Mouse (Mus musculus) forebrain, embryonic 10.5 days (tissue): ENCODE results near the gene Eif3m. TPM values are rescaled to one million over a fixed set of nuclear protein-coding genes. Genes with fewer than 3 reads are reported as not detected.
"Not testable (repeated sequence)": the region's sequence is repeated elsewhere in the genome, so short reads cannot be mapped to it uniquely, and the experiment has no call there.

Experiments
- DNase-seq: peaks from one replicate; pipeline ENCODE4 v3.0.0-alpha.2; 2017; ENCODE audit warnings: low spot score; ENCODE audit errors: extremely low spot score
- H3K27ac ChIP-seq: fragments of 300-500 bp; sonication (generic); 2 replicates; pipeline ENCODE4 v1.5.1; 2016; ENCODE audit warnings: mild to moderate bottlenecking
- H3K27me3 ChIP-seq: fragments of 300-500 bp; sonication (generic); 2 replicates; pipeline ENCODE4 v1.6.1; 2016; ENCODE audit warnings: mild to moderate bottlenecking; ENCODE audit not compliant: poor library complexity, severe bottlenecking
- H3K36me3 ChIP-seq: fragments of 300-500 bp; sonication (generic); replicated peaks from 2 replicates; pipeline ENCODE4 v1.6.1; 2016; ENCODE audit warnings: mild to moderate bottlenecking, moderate library complexity
- H3K4me1 ChIP-seq: fragments of 300-500 bp; sonication (generic); 2 replicates; pipeline ENCODE4 v1.6.1; 2016
- H3K4me3 ChIP-seq: fragments of 300-500 bp; sonication (generic); 2 replicates; pipeline ENCODE4 v1.5.1; 2016; ENCODE audit warnings: mild to moderate bottlenecking, moderate library complexity
- H3K9me3 ChIP-seq: fragments of 300-500 bp; sonication (generic); 2 replicates; pipeline ENCODE4 v1.6.1; 2016; ENCODE audit warnings: mild to moderate bottlenecking, moderate library complexity
- WGBS: fragments of 180-500 bp; shearing (Covaris S2); methylation state at CpG from one replicate; pipeline ENCODE4 v1.1.7; 2016; 5-methylcytosine and 5-hydroxymethylcytosine counted together
- polyA plus RNA-seq: library from polyadenylated mRNA; unstranded; fragments of >200 nt; fragmentation: Nextera tagmentation; extraction: Ambion mirVana; gene quantifications from 2 replicates; pipeline ENCODE4 v1.2.1, GENCODE M21; 2016

Eif3m gene
- polyA plus RNA-seq, 1 experiment from 2014 or later, result 318 TPM

- no peak overlapping the region for H3K4me3 ChIP-seq
- no peaks in the 10 kb centered on the region for H3K36me3 ChIP-seq
- no peaks in the 10 kb centered on the region for H3K9me3 ChIP-seq
- DNase-seq, result no peak
- H3K27me3 ChIP-seq, result no peaks in the 10 kb centered on the region
- 84% methylated on average over 5 of the region's 5 CpGs for WGBS
- no peak overlapping the region for H3K27ac ChIP-seq
- H3K4me1 ChIP-seq, result no peaks in the 10 kb centered on the region
These were observed 11.9 kb upstream of the Eif3m start for GRCm38 (mm10) chr2:105028806-105029205.

GRCm38 (mm10) chr2:105026950-105027695, 10.2 kb upstream of the Eif3m start:
- H3K9me3 ChIP-seq, result no peaks in the 10 kb centered on the region
- WGBS, result 88% methylated on average over 22 of the region's 22 CpGs
- no peaks in the 10 kb centered on the region for H3K36me3 ChIP-seq
- H3K4me1 ChIP-seq, result no peaks in the 10 kb centered on the region
- no peak for DNase-seq
- no peaks in the 10 kb centered on the region for H3K27me3 ChIP-seq
- H3K4me3 ChIP-seq, result no peak overlapping the region
- H3K27ac ChIP-seq, result no peak overlapping the region

GRCm38 (mm10) chr2:105025610-105026009, 8.7 kb upstream of the Eif3m start:
- DNase-seq, H3K27ac ChIP-seq, H3K36me3 ChIP-seq, H3K9me3 ChIP-seq, H3K4me1 ChIP-seq, H3K4me3 ChIP-seq, H3K27me3 ChIP-seq: not testable (repeated sequence)
- 93% methylated on average over 12 of the region's 12 CpGs for WGBS

- 85% methylated on average over 4 of the region's 4 CpGs for WGBS
These were observed 6.9 kb upstream of the Eif3m start for GRCm38 (mm10) chr2:105023815-105024214.

GRCm38 (mm10) chr2:105023031-105023615, 6.2 kb upstream of the Eif3m start:
- Histone ChIP-seq H3K4me1 (no peaks in the 10 kb centered on the region), H3K27ac (no peak overlapping the region), H3K36me3 (no peaks in the 10 kb centered on the region), H3K4me3 (no peak overlapping the region), H3K9me3 (no peaks in the 10 kb centered on the region), H3K27me3 (no peaks in the 10 kb centered on the region)
- DNase-seq, result no peak
- 91% methylated on average over 6 of the region's 6 CpGs for WGBS

More at GRCm38 (mm10) chr2:105023815-105024214, 6.9 kb upstream of the Eif3m start:
- Histone ChIP-seq H3K27me3 (no peaks in the 10 kb centered on the region), H3K4me3 (no peak overlapping the region), H3K36me3 (no peaks in the 10 kb centered on the region), H3K9me3 (no peaks in the 10 kb centered on the region), H3K4me1 (no peaks in the 10 kb centered on the region), H3K27ac (no peak overlapping the region)
- DNase-seq, result no peak

GRCm38 (mm10) chr2:105021836-105022235, 5.0 kb upstream of the Eif3m start:
- no peak for DNase-seq
- no peaks in the 10 kb centered on the region for H3K9me3 ChIP-seq
- H3K27ac ChIP-seq, result no peak overlapping the region
- peaks cover 10% of the 10 kb centered on the region for H3K4me1 ChIP-seq
- no peak overlapping the region for H3K4me3 ChIP-seq
- no peaks in the 10 kb centered on the region for H3K36me3 ChIP-seq
- WGBS, result 92% methylated on average over 2 of the region's 2 CpGs
- H3K27me3 ChIP-seq, result no peaks in the 10 kb centered on the region

- Histone ChIP-seq H3K36me3 (no peaks in the 10 kb centered on the region), H3K4me3 (no peak overlapping the region), H3K9me3 (no peaks in the 10 kb centered on the region), H3K27ac (no peak overlapping the region), H3K27me3 (no peaks in the 10 kb centered on the region), H3K4me1 (peaks cover 10% of the 10 kb centered on the region)
- 81% methylated on average over 12 of the region's 12 CpGs for WGBS
- no peak for DNase-seq
These were observed 4.4 kb upstream of the Eif3m start for GRCm38 (mm10) chr2:105021256-105021655.

GRCm38 (mm10) chr2:105019457-105019856, 2.6 kb upstream of the Eif3m start:
- Histone ChIP-seq H3K9me3 (no peaks in the 10 kb centered on the region), H3K36me3 (no peaks in the 10 kb centered on the region), H3K27me3 (no peaks in the 10 kb centered on the region), H3K27ac (no peak overlapping the region), H3K4me1 (peaks cover 23% of the 10 kb centered on the region), H3K4me3 (no peak overlapping the region)
- no peak for DNase-seq
- 85% methylated on average over 1 of the region's 1 CpGs for WGBS

- Histone ChIP-seq H3K4me3 (peak overlapping the region; percentile 98; the same call in 1 of the 2 replicates), H3K27ac (no peak overlapping the region), H3K4me1 (peaks cover 23% of the 10 kb centered on the region), H3K36me3 (peaks cover 12% of the 10 kb centered on the region), H3K9me3 (no peaks in the 10 kb centered on the region), H3K27me3 (no peaks in the 10 kb centered on the region)
- no peak for DNase-seq
- WGBS, result 83% methylated on average over 3 of the region's 3 CpGs
These were observed 922 bp upstream of the Eif3m start for GRCm38 (mm10) chr2:105017802-105018201.

GRCm38 (mm10) chr2:105016192-105016966, 501 bp downstream of the Eif3m start:
- Histone ChIP-seq H3K27ac (peak overlapping the region; percentile 95), H3K4me1 (peaks cover 23% of the 10 kb centered on the region), H3K9me3 (no peaks in the 10 kb centered on the region), H3K27me3 (no peaks in the 10 kb centered on the region), H3K4me3 (peak overlapping the region; percentile 98), H3K36me3 (peaks cover 27% of the 10 kb centered on the region)
- no peak for DNase-seq
- under 1% methylated on average over 43 of the region's 43 CpGs for WGBS

- Histone ChIP-seq H3K27ac (no peak overlapping the region), H3K9me3 (no peaks in the 10 kb centered on the region), H3K27me3 (no peaks in the 10 kb centered on the region), H3K4me1 (no peaks in the 10 kb centered on the region), H3K36me3 (peaks cover 100% of the 10 kb centered on the region), H3K4me3 (no peak overlapping the region)
- no peak for DNase-seq
These were observed 9.6 kb downstream of the Eif3m start for GRCm38 (mm10) chr2:105007236-105007635.

GRCm38 (mm10) chr2:104996201-104996600, 20.7 kb downstream of the Eif3m start:
- H3K27me3 ChIP-seq, result no peaks in the 10 kb centered on the region
- no peaks in the 10 kb centered on the region for H3K4me1 ChIP-seq
- 94% methylated on average over 3 of the region's 3 CpGs for WGBS
- no peak for DNase-seq
- H3K36me3 ChIP-seq, result peaks cover 40% of the 10 kb centered on the region
- H3K4me3 ChIP-seq, result no peak overlapping the region
- H3K9me3 ChIP-seq, result no peaks in the 10 kb centered on the region
- no peak overlapping the region for H3K27ac ChIP-seq

GRCm38 (mm10) chr2:104994436-104994835, 22.4 kb downstream of the Eif3m start:
- no peaks in the 10 kb centered on the region for H3K27me3 ChIP-seq
- no peak overlapping the region for H3K4me3 ChIP-seq
- no peaks in the 10 kb centered on the region for H3K9me3 ChIP-seq
- peaks cover 34% of the 10 kb centered on the region for H3K36me3 ChIP-seq
- DNase-seq, result no peak
- WGBS, result 87% methylated on average over 2 of the region's 2 CpGs
- no peak overlapping the region for H3K27ac ChIP-seq
- H3K4me1 ChIP-seq, result no peaks in the 10 kb centered on the region
